Mouse (Mus musculus) megakaryocyte, embryonic 14.5 days (primary cell): ENCODE data around the gene Gclc. TPM values are rescaled to one million over a fixed set of nuclear protein-coding genes. Genes with fewer than 3 reads are reported as not detected.
A peak's percentile ranks its signal among the peaks of the same experiment; 100 is the strongest.

Experiments
- H3K27me3 ChIP-seq: replicated peaks from 2 replicates; pipeline ENCODE3; 2012; ENCODE audit warnings: inconsistent platforms
- H3K36me3 ChIP-seq: replicated peaks from 2 replicates; pipeline ENCODE3; 2012; ENCODE audit warnings: low read length, inconsistent platforms, mixed read lengths
- H3K4me1 ChIP-seq: 2 replicates; pipeline ENCODE4 v1.6.1; 2012; ENCODE audit warnings: inconsistent platforms
- H3K4me3 ChIP-seq: replicated peaks from 2 replicates; pipeline ENCODE3; 2012; ENCODE audit warnings: moderate library complexity, mild to moderate bottlenecking, inconsistent platforms
- H3K9me3 ChIP-seq: 2 replicates; pipeline ENCODE4 v1.6.1; 2012; ENCODE audit warnings: inconsistent platforms
- FLI1 ChIP-seq: IDR thresholded peaks from 2 replicates; pipeline ENCODE4 v1.6.1; 2012; ENCODE audit warnings: low read length, inconsistent platforms, mixed read lengths
- GATA1 ChIP-seq: IDR thresholded peaks from 3 replicates; pipeline ENCODE4 v1.6.1; 2012; ENCODE audit warnings: mixed read lengths, low read length, inconsistent platforms, borderline replicate concordance
- polyA plus RNA-seq: library from polyadenylated mRNA; stranded (reverse); fragments of >175 nt; gene quantifications from 2 replicates; pipeline ENCODE4 v1.2.3, GENCODE M21; 2012; ENCODE audit warnings: low replicate concordance; ENCODE audit not compliant: insufficient read depth

Gclc gene
- polyA plus RNA-seq, 1 experiment: 9.1 TPM

DNA sequence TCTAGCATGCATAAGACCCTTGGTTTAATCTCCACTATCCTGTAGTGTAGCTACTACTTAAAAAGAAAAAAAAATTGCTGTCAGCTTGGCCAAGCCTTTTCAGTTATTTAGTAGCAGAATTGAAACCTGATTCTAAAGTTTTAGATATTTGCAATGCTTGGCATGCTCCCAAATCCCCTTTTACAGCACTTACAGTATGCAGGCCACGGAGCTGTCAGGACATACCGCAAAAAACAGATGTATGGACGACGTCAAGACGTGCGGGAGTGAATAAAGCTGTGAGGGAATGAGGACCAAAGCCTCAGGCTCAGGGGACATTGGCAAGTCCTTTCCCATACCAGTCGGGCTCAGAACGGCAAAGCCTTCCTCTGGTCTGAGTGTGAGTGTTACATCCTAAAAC lies 4.1 kb downstream of the Gclc start:
- Histone ChIP-seq H3K4me3 (no peak overlapping the region), H3K4me1 (peaks cover 21% of the 10 kb centered on the region), H3K27me3 (no peaks in the 10 kb centered on the region), H3K36me3 (peaks cover 51% of the 10 kb centered on the region), H3K9me3 (no peaks in the 10 kb centered on the region)
- TF ChIP-seq GATA1 (no peak), FLI1 (no peak)

DNA sequence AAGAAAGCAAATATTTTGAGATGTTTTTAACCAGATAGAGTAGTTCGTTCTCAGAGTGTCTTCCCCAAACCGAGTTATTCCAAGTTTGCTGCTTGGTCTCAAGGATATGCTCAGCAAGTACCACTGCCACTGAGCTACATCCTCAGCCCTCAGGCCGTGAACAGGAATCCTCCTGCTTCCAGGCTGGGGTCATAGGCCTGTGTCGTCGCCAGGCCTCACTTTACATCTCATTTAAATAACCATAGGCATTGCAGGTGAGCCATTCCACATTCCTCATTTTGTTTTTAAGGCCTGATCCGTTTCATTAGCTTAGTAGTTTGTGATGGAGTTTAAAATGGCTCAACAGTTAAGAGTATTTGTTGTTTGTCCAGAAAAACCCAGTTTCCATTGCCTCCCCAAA lies 4.8 kb downstream of the Gclc start:
- H3K36me3 ChIP-seq: peaks cover 57% of the 10 kb centered on the region
- H3K4me3 ChIP-seq: no peak overlapping the region
- H3K9me3 ChIP-seq: no peaks in the 10 kb centered on the region
- no peaks in the 10 kb centered on the region for H3K27me3 ChIP-seq
- peaks cover 15% of the 10 kb centered on the region for H3K4me1 ChIP-seq
- TF ChIP-seq FLI1 (no peak), GATA1 (no peak)

DNA sequence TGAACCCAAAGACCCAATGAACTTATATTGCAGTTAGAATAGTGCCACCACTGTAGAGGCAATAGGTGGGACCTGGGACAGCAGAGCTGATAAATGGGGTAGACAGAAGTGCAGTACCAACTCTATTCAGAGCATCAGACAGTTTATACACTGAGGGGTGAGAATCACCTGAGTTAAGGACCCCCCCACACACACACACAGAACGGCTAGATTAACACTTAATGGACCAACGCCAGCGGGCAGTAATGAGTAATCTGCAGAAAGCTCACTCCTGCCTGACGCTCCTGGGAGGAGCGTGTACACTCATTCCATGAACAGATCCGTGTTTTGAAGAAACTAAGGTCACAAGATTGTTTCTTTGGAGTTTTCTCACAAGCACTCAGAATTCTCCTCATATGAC lies 5.4 kb downstream of the Gclc start:
- H3K4me1 ChIP-seq: peaks cover 15% of the 10 kb centered on the region
- no peaks in the 10 kb centered on the region for H3K27me3 ChIP-seq
- no peak for TF ChIP-seq GATA1
- no peak for TF ChIP-seq FLI1
- peaks cover 64% of the 10 kb centered on the region for H3K36me3 ChIP-seq
- no peaks in the 10 kb centered on the region for H3K9me3 ChIP-seq
- H3K4me3 ChIP-seq: no peak overlapping the region

DNA sequence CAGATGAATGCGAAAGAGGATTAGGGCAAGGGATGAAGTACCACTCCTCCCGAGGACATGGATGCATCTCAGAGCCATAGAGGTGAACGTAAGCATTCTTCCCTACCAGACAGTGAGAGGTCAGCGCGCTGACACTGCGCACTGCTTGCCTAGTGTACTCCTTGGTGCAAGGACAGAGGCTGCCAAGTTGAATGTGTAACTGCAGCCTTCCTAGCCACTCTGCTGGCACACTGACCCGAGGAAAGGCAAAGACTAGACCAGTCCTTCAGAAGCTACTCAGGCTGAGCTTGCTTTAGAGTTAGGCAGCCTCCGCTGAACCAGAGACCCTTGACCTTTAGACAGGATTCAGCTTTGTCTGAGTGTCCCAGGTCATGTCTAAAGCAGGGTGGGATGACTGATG lies 11.9 kb downstream of the Gclc start:
- TF ChIP-seq FLI1 (no peak), GATA1 (no peak)
- H3K4me3 ChIP-seq: peak overlapping the region; percentile 2
- peaks cover 7% of the 10 kb centered on the region; the same call in 1 of the 2 replicates for H3K4me1 ChIP-seq
- no peaks in the 10 kb centered on the region for H3K27me3 ChIP-seq
- H3K9me3 ChIP-seq: peaks cover 6% of the 10 kb centered on the region
- H3K36me3 ChIP-seq: peaks cover 93% of the 10 kb centered on the region

DNA sequence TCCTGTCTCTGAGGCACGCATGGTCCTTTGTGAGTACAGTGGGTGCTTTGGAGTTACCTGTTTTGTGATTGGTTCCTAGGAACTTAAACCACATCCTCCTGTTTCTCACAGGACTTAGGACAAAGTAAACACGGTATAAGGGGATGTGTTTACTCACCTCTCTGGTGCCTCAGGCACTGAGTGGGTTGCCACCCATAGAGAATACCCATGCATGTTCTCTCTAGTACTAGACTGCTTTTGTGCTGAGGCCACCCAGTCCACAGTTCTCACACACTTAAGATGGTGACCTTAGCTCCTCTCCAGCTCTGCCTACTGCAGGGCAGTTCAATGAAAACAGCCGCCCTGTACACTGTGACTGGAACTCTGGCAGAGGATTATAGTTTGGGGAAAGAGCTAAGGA lies 12.4 kb downstream of the Gclc start:
- H3K27me3 ChIP-seq: no peaks in the 10 kb centered on the region
- TF ChIP-seq GATA1: no peak
- TF ChIP-seq FLI1: no peak
- H3K4me3 ChIP-seq: no peak overlapping the region
- peaks cover 8% of the 10 kb centered on the region for H3K9me3 ChIP-seq
- H3K4me1 ChIP-seq: peaks cover 10% of the 10 kb centered on the region
- peaks cover 95% of the 10 kb centered on the region for H3K36me3 ChIP-seq

DNA sequence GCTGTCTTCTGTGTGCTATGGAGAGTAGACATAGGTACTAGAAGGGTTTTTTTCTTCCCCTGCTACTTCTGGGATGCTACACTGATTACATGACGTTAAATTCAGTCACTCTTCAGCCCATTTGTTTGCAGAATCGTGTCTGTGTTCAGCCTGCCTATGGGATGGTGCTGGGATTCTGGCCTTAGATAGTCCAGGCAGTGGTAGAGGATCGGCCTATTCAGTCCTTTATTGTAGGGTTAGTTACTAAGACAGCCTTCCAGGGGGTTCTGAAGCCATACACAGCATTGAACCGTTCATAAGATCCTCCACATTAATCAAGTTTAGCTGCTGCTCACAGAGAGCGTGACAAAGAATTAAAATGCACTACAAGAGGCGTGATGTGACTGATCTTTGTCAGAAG lies 16.6 kb downstream of the Gclc start:
- TF ChIP-seq FLI1: no peak
- TF ChIP-seq GATA1: no peak
- peaks cover 79% of the 10 kb centered on the region for H3K36me3 ChIP-seq
- H3K9me3 ChIP-seq: peaks cover 8% of the 10 kb centered on the region
- H3K4me1 ChIP-seq: peaks cover 23% of the 10 kb centered on the region
- H3K4me3 ChIP-seq: no peak overlapping the region
- H3K27me3 ChIP-seq: no peaks in the 10 kb centered on the region

DNA sequence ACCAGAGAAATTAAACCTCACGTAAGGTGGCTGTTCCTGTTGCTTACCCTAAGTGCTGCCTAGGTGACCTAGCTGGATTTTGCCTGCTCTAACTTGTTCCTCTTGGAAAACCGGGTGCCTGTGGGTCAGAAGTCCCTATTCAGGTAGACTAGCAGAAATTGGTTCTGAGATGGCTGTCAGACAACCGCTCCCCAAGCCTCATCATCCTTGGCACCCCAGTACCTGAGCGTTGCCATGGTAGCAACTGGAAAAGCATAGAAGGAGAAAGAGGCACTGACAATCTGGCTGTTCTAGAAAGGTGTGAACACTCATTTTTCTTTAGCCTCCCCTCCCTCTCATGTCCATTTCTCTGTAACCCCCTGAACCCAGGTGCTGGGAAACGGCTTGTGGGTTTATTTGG lies 17.0 kb downstream of the Gclc start:
- Histone ChIP-seq H3K4me1 (peaks cover 19% of the 10 kb centered on the region), H3K9me3 (peaks cover 8% of the 10 kb centered on the region), H3K36me3 (peaks cover 79% of the 10 kb centered on the region), H3K4me3 (no peak overlapping the region), H3K27me3 (no peaks in the 10 kb centered on the region)
- no peak for TF ChIP-seq FLI1

DNA sequence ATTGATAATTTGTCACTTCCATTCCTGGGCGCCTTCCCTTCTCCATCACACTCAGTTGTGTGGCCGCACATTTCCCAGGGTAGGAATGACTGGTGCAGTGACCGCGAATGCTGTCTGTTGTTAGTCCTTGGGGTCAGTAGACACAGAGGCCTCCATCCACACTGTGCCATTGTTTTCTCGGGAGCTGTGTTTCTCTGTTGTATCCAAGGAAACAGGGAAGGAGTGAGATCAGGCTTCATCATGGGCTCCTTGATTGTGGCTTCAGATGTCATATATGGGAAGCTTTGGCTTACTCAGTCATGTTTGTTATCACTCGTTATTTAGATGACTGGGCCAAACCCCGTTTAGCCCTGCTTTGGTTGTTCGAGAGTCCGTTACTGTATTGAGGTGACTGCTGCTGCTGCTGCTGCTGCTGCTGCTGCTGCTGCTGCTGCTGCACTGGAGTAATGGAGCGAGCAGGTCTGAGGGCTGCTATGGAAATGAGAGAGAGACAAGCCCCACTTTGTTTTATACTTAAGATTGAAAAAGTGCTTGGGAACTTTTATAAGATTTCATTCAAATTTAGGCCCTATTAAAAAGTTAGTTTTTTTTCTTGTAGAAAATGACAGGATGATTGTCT lies 17.5 kb downstream of the Gclc start:
- TF ChIP-seq GATA1 (no peak), FLI1 (no peak)
- H3K36me3 ChIP-seq: peaks cover 79% of the 10 kb centered on the region
- H3K4me1 ChIP-seq: peaks cover 17% of the 10 kb centered on the region
- peaks cover 8% of the 10 kb centered on the region for H3K9me3 ChIP-seq
- H3K4me3 ChIP-seq: no peak overlapping the region
- H3K27me3 ChIP-seq: no peaks in the 10 kb centered on the region

DNA sequence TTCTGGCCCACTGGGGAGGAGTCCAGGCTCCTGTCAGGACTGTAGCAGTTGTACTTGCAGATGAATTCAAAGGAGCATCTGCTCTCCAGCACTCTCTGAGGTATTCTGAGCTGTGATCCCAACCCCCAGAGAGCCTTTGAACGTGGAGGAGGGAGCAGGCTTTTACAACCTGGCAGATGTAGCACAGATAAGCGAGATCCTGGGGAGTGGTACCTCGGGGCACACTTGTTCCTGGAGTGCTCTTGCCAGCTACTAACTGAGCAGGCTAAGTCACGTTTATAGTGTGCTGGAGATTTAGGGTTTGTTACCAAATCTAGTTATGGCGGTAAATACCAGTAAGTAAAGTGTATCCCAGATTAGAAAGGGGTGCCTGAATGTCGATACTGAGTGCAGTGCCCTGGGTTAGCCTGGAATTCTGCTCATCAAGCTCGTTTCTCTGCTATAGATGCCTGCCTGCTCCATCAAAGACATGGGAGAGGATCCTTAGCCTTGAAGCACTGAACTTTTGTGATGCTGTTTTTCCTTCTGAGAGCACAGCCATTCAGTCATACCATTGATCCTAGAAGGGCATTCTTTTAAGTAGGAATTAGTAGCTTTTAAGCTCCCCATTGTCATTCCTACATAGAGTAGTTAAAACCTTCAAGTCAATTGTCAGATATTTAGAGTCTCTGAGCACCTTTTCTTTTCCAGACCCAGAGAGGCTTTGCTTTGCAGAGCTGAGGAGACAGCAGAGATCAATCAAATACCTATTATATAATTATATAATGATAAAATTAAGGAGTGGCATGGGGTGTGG lies 22.6 kb downstream of the Gclc start:
- peaks cover 82% of the 10 kb centered on the region for H3K36me3 ChIP-seq
- peaks cover 13% of the 10 kb centered on the region for H3K4me1 ChIP-seq
- no peaks in the 10 kb centered on the region for H3K9me3 ChIP-seq
- no peak overlapping the region for H3K4me3 ChIP-seq
- no peaks in the 10 kb centered on the region for H3K27me3 ChIP-seq
- TF ChIP-seq GATA1 (no peak), FLI1 (no peak)

DNA sequence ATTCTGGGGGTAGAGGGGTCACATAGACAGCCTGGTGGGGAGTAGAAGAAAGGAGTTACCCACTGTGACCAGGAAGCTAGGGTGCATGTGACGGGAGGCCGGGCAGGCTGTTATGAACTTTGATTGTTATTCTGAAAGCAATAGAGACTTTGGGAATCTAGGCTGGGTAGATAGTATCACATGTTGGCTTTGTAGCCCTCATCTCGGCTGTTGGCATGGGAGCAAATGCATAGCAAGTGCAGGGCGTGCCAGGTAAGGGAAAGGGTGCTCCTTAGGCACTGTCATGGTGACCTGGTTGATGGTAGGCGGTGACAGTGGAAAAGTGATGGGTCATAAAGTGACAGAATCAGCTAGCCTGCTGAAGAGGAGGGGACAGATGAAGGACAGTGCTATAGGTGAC lies 23.3 kb downstream of the Gclc start:
- Histone ChIP-seq H3K4me3 (no peak overlapping the region), H3K9me3 (no peaks in the 10 kb centered on the region), H3K4me1 (peaks cover 9% of the 10 kb centered on the region), H3K36me3 (peaks cover 88% of the 10 kb centered on the region), H3K27me3 (no peaks in the 10 kb centered on the region)
- no peak for TF ChIP-seq GATA1
- TF ChIP-seq FLI1: no peak
